Mouse (Mus musculus): ENCODE data around the gene Cdkl1. TPM values are rescaled to one million over a fixed set of nuclear protein-coding genes. Genes with fewer than 3 reads are reported as not detected.

Gene Cdkl1
- polyA plus RNA-seq, 1 experiment from 2014 or later, result 0.81 TPM

DNA sequence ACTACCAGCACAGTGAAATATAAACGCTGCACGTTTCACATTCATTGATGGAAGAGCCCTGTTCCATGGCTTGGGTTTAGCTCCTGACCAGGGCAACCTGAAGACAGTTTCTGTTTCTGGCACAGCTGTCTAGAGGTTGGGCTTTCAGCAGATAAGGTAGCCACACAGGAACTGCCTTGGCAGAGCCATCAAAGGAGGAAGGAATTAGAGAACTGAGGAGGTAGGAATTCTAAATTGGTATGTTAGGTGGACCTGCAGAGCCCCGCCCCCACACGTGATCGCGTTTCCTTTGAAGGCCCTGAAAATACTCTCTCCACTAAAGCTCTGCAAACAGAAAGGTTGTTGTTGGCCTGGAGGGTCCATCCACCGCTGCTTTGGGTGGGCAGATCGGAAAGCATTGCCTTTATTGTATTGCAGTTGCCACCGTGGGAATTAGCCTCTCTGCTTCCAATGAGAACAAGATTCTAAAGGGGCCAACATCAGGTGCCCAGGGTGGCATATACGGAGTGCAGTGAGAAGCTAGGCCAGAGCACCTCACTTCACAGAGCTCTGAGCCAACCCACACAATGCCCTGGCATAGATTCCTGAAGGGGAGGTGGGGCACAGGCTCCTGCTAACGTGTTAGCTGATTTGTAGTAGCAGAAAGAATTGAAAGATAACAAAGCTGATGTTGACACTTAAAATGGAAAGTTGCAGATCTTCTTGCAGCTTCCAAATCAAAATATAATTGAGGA, 14.3 kb downstream of the Cdkl1 start:
- Histone ChIP-seq H3K4me3 (ENCODE audit: low read depth, low read length) (no peak overlapping the region), H3K27ac (ENCODE audit: low read depth, low read length) (no peak overlapping the region), H3K4me1 (replicated peaks; ENCODE audit: control insufficient read depth, insufficient read depth, low read length) (no peaks in the 10 kb centered on the region), H3K27me3 (ENCODE audit: control insufficient read depth, insufficient read depth, low read length) (no peaks in the 10 kb centered on the region), H3K9me3 (ENCODE audit: control insufficient read depth, low read length) (no peaks in the 10 kb centered on the region), H3K36me3 (ENCODE audit: control insufficient read depth, insufficient read depth, low read length) (no peaks in the 10 kb centered on the region), H3K4me2 (ENCODE audit: low read depth, low read length, severe bottlenecking) (no peak overlapping the region), H3K9ac (ENCODE audit: low read length) (no peak overlapping the region)
- 75% methylated on average over 11 of the region's 11 CpGs for WGBS
- ATAC-seq (replicated peaks; ENCODE audit: low FRiP score), result no peak
- DNase-seq (ENCODE audit: low spot score), result peak; percentile 39

DNA sequence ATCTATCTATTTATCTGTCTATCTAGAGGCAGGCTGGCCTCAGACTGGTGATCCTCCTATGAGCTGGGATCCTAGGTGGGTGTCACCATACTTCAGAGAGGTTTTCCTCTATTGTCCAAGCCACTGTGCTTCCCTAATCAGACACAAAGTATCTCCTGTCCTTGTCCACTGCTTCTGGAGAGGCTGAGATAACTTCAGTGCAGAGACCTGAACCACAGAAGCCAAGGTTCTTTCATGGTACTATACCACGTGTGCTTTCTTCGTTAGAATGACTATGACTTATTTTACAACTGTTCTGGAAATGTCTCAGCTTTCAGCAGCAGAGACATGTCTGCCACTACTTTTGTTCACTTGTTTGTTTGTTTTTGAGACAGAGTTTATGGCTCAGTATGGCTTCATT, 22.2 kb downstream of the Cdkl1 start:
- no peaks in the 10 kb centered on the region for H3K27me3 ChIP-seq (ENCODE audit: control insufficient read depth, insufficient read depth, low read length)
- ATAC-seq (replicated peaks; ENCODE audit: low FRiP score) (no peak), DNase-seq (ENCODE audit: low spot score) (no peak)
- no peak overlapping the region for H3K27ac ChIP-seq (ENCODE audit: low read depth, low read length)
- H3K9ac ChIP-seq (ENCODE audit: low read length), result no peak overlapping the region
- no peak overlapping the region for H3K4me3 ChIP-seq (ENCODE audit: low read depth, low read length)
- no peaks in the 10 kb centered on the region for H3K36me3 ChIP-seq (ENCODE audit: control insufficient read depth, insufficient read depth, low read length)
- H3K4me2 ChIP-seq (ENCODE audit: low read depth, low read length, severe bottlenecking), result no peak overlapping the region
- no peaks in the 10 kb centered on the region for H3K9me3 ChIP-seq (ENCODE audit: control insufficient read depth, low read length)
- H3K4me1 ChIP-seq (replicated peaks; ENCODE audit: control insufficient read depth, insufficient read depth, low read length), result peaks cover 12% of the 10 kb centered on the region; the same call in 1 of the 2 replicates
- WGBS, result 80% methylated on average over 2 of the region's 2 CpGs

DNA sequence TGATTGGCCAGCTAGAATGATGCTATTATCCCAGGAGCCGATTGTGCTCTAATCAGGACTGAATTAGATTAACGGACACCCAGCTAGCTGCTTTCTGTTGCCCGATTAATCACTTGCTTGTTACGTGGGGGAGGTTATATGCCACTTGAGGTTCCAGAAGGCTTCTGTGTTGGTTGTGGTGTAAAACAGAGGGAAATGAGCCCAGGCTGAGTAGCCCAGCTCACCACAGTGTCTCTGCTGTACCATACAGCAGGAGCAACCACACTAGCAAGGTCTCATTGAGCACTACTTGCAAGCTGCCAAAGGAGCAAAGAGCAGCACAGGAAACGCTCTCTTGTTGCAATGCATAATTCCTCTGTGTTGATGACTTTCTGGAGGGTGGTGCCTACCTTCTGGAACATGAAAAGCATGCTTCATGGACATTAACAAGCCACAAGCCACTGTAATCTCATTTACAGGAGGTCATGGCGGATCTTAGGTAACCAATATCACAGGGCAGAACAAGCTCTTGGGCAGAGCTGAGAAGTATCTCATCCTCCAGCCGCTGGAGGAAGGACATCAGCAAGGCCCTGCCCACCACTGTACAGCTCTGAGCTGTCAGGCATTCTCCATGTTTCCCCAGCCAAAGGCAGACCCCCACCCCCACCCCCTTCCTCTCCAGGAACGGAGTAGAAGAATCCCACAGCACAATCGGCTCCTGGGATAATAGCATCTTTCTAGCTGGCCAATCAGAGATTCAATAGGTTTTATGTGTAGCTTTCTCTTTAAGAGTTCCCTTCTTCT, 23.4 kb downstream of the Cdkl1 start:
- Histone ChIP-seq H3K36me3 (ENCODE audit: control insufficient read depth, insufficient read depth, low read length) (no peaks in the 10 kb centered on the region), H3K4me1 (replicated peaks; ENCODE audit: control insufficient read depth, insufficient read depth, low read length) (peaks cover 12% of the 10 kb centered on the region; the same call in 1 of the 2 replicates), H3K27me3 (ENCODE audit: control insufficient read depth, insufficient read depth, low read length) (no peaks in the 10 kb centered on the region), H3K27ac (ENCODE audit: low read depth, low read length) (0 out of 2 replicates have a peak overlapping the region, but pooled peaks have one; percentile 43), H3K9me3 (ENCODE audit: control insufficient read depth, low read length) (no peaks in the 10 kb centered on the region), H3K4me3 (ENCODE audit: low read depth, low read length) (no peak overlapping the region), H3K4me2 (ENCODE audit: low read depth, low read length, severe bottlenecking) (peak overlapping the region; percentile 24; the same call in 1 of the 2 replicates), H3K9ac (ENCODE audit: low read length) (no peak overlapping the region; the same call in 1 of the 2 replicates)
- DNase-seq (ENCODE audit: low spot score) (peak; percentile 55), ATAC-seq (replicated peaks; ENCODE audit: low FRiP score) (peak; percentile 69)
- 23% methylated on average over 9 of the region's 9 CpGs for WGBS

DNA sequence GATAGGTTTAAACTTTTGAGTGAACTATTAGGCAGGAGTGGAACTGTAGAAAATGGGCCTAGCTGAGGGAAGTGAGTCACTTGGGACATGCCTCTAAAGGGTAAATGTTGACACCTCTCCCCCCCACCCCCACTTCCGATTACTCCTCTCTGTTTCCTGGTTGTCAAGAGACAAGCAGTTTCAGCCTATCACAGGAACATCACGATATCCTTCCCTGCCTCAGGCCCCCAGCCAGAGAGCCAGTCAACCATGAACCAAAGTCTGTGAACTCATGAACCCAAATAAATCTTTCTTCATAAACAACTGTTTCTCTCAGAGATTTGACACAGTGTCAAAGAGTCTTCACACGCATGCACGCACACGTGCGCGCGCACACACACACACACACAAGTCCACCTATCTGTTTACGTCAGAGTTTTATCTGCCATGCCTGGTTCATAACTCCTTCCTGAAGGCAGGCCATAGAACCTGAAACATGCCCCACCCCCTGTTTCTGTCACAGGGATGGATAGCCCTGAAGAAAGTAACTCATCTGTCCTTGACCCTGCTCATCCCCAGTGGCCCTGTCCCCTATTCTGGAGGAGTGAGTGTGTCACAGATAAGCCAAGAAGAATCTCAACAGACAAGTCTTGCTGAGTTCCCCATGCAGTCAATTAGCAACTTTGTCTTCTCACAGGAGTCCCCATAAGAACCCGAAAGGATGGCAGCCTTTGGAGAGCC, 24.7 kb downstream of the Cdkl1 start:
- Histone ChIP-seq H3K4me2 (ENCODE audit: low read depth, low read length, severe bottlenecking) (no peak overlapping the region), H3K4me3 (ENCODE audit: low read depth, low read length) (no peak overlapping the region), H3K9ac (ENCODE audit: low read length) (no peak overlapping the region), H3K27ac (ENCODE audit: low read depth, low read length) (no peak overlapping the region), H3K36me3 (ENCODE audit: control insufficient read depth, insufficient read depth, low read length) (no peaks in the 10 kb centered on the region), H3K9me3 (ENCODE audit: control insufficient read depth, low read length) (no peaks in the 10 kb centered on the region), H3K4me1 (replicated peaks; ENCODE audit: control insufficient read depth, insufficient read depth, low read length) (peaks cover 12% of the 10 kb centered on the region; the same call in 1 of the 2 replicates), H3K27me3 (ENCODE audit: control insufficient read depth, insufficient read depth, low read length) (no peaks in the 10 kb centered on the region)
- DNase-seq (ENCODE audit: low spot score), result peak; percentile 42
- WGBS, result 86% methylated on average over 10 of the region's 10 CpGs
- ATAC-seq (replicated peaks; ENCODE audit: low FRiP score), result no peak

DNA sequence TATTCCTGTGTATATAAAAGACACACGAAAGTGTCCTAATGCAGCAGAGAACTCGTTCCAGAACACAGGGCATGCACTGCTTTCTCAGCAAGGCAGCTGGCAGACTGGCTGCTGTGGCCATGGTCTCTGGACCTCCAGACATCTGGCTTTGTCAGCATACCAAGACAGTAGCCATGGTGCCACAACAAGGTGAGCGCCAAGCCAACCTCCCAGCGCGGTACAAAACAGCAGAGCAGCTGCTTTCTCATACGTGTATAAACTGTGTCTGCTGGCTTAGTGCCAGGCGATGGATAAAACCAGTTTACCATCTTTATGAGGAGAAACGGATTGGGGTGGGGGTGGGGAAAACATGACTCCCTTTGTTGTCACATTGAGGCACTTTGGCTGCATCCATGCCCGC, 25.5 kb downstream of the Cdkl1 start:
- whole genome bisulfite sequencing, result 84% methylated on average over 9 of the region's 9 CpGs

DNA sequence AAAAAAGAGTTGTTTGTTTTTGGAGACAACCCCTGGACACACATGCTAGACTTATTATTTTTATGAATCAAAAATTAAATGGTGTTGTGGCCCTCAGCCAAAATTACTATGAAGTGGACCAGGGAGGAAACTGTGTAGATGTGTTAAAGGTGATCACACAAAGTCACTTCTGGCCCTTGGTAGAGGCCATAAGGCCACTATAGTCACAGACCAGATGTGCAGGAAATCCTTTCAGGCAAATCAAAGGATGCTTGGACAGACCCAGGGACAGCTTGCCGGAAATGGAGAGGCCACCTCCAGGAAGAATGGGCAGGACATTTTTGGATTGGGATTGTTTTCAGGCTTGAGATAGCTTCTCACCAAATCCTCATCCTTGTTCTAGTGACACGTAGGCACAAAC, 29.5 kb downstream of the Cdkl1 start:
- ATAC-seq (replicated peaks; ENCODE audit: low FRiP score), result no peak
- H3K4me3 ChIP-seq (ENCODE audit: low read depth, low read length), result no peak overlapping the region
- no peaks in the 10 kb centered on the region for H3K9me3 ChIP-seq (ENCODE audit: control insufficient read depth, low read length)
- no peak for DNase-seq (ENCODE audit: low spot score)
- no peaks in the 10 kb centered on the region for H3K36me3 ChIP-seq (ENCODE audit: control insufficient read depth, insufficient read depth, low read length)
- peaks cover 2% of the 10 kb centered on the region; the same call in 1 of the 2 replicates for H3K4me1 ChIP-seq (replicated peaks; ENCODE audit: control insufficient read depth, insufficient read depth, low read length)
- 79% methylated on average over 2 of the region's 2 CpGs for WGBS
- no peak overlapping the region for H3K4me2 ChIP-seq (ENCODE audit: low read depth, low read length, severe bottlenecking)
- H3K9ac ChIP-seq (ENCODE audit: low read length), result no peak overlapping the region
- H3K27me3 ChIP-seq (ENCODE audit: control insufficient read depth, insufficient read depth, low read length), result no peaks in the 10 kb centered on the region
- H3K27ac ChIP-seq (ENCODE audit: low read depth, low read length), result no peak overlapping the region

More for the DNA sequence above, 25.5 kb downstream of the Cdkl1 start:
- Histone ChIP-seq H3K27ac (ENCODE audit: low read depth, low read length) (no peak overlapping the region), H3K4me3 (ENCODE audit: low read depth, low read length) (no peak overlapping the region), H3K4me1 (replicated peaks; ENCODE audit: control insufficient read depth, insufficient read depth, low read length) (peaks cover 12% of the 10 kb centered on the region; the same call in 1 of the 2 replicates), H3K9me3 (ENCODE audit: control insufficient read depth, low read length) (no peaks in the 10 kb centered on the region), H3K36me3 (ENCODE audit: control insufficient read depth, insufficient read depth, low read length) (no peaks in the 10 kb centered on the region), H3K27me3 (ENCODE audit: control insufficient read depth, insufficient read depth, low read length) (no peaks in the 10 kb centered on the region), H3K9ac (ENCODE audit: low read length) (no peak overlapping the region), H3K4me2 (ENCODE audit: low read depth, low read length, severe bottlenecking) (no peak overlapping the region)
- ATAC-seq (replicated peaks; ENCODE audit: low FRiP score) (no peak), DNase-seq (ENCODE audit: low spot score) (no peak)

DNA sequence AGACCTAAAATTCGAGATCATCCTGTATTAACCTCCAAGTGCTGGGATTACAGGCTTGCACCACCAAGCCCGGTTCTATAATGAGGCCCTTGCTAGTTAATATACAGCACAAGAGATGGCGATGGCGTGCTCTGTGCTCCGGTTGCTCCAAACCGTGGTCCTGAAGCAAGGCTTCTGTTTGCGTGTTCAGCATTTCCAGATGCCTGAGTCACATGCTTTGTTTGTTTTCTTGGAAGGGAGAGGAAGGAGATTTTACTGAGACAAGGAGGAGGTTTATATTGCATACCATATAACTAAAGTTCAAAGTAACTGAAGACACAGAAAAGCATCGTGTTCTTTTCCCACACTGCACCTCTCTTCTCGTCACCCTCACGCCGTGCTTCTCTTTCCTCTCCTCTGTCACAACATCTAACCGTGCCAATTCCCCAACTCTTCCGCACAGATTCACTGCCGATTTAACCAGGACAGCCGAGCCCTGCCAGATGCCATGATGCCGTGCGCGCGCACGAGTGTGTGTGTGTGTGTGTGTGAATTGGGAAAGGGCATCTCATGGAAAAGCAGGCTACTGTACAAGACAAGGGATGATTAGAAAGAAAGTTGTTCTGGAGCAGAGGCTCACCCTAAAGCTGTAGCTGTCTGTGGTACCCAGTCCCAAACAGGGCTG, 30.2 kb downstream of the Cdkl1 start:
- H3K9me3 ChIP-seq (ENCODE audit: control insufficient read depth, low read length), result no peaks in the 10 kb centered on the region
- DNase-seq (ENCODE audit: low spot score), result no peak
- ATAC-seq (replicated peaks; ENCODE audit: low FRiP score), result no peak
- no peak overlapping the region for H3K4me2 ChIP-seq (ENCODE audit: low read depth, low read length, severe bottlenecking)
- peaks cover 2% of the 10 kb centered on the region; the same call in 1 of the 2 replicates for H3K4me1 ChIP-seq (replicated peaks; ENCODE audit: control insufficient read depth, insufficient read depth, low read length)
- 91% methylated on average over 20 of the region's 20 CpGs for WGBS
- H3K4me3 ChIP-seq (ENCODE audit: low read depth, low read length), result no peak overlapping the region
- H3K27ac ChIP-seq (ENCODE audit: low read depth, low read length), result no peak overlapping the region
- no peak overlapping the region for H3K9ac ChIP-seq (ENCODE audit: low read length)
- no peaks in the 10 kb centered on the region for H3K27me3 ChIP-seq (ENCODE audit: control insufficient read depth, insufficient read depth, low read length)
- H3K36me3 ChIP-seq (ENCODE audit: control insufficient read depth, insufficient read depth, low read length), result no peaks in the 10 kb centered on the region

DNA sequence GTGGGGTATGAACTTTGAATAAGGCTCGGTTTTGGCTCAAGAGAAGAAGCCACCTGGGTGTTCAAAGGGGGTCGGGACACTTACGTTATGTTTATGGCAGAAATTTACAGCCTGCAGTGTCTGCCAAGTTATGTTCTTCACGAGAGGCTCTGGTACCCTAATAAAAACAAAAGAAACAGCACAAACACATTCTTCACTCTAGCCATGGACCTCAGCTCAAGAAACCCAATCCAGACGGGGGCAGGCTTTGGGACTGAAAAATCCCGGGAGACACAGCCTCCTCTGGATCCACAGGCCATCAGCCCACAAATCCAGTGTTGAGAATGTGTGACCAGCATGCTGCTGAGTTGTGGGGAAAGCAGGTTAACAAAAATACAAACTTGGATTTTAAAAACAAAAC, 31.1 kb downstream of the Cdkl1 start:
- no peak overlapping the region for H3K4me3 ChIP-seq (ENCODE audit: low read depth, low read length)
- H3K36me3 ChIP-seq (ENCODE audit: control insufficient read depth, insufficient read depth, low read length), result no peaks in the 10 kb centered on the region
- no peaks in the 10 kb centered on the region for H3K27me3 ChIP-seq (ENCODE audit: control insufficient read depth, insufficient read depth, low read length)
- H3K4me2 ChIP-seq (ENCODE audit: low read depth, low read length, severe bottlenecking), result no peak overlapping the region
- no peaks in the 10 kb centered on the region for H3K9me3 ChIP-seq (ENCODE audit: control insufficient read depth, low read length)
- ATAC-seq (replicated peaks; ENCODE audit: low FRiP score) (no peak), DNase-seq (ENCODE audit: low spot score) (no peak)
- no peak overlapping the region for H3K27ac ChIP-seq (ENCODE audit: low read depth, low read length)
- WGBS, result 78% methylated on average over 6 of the region's 6 CpGs
- H3K9ac ChIP-seq (ENCODE audit: low read length), result no peak overlapping the region
- peaks cover 2% of the 10 kb centered on the region; the same call in 1 of the 2 replicates for H3K4me1 ChIP-seq (replicated peaks; ENCODE audit: control insufficient read depth, insufficient read depth, low read length)
